Mouse (Mus musculus) urinary bladder, postnatal 36 days (tissue): Measurements from ENCODE around the gene Snrpc.

ENCODE experiments used
- DNase-seq, 2 experiments: peaks; one replicate each; pipeline ENCODE4 v3.0.0; 2022; ENCODE audit warnings: low spot score in 2 of 2, mixed read lengths in 1 of 2

Gene Snrpc

DNA sequence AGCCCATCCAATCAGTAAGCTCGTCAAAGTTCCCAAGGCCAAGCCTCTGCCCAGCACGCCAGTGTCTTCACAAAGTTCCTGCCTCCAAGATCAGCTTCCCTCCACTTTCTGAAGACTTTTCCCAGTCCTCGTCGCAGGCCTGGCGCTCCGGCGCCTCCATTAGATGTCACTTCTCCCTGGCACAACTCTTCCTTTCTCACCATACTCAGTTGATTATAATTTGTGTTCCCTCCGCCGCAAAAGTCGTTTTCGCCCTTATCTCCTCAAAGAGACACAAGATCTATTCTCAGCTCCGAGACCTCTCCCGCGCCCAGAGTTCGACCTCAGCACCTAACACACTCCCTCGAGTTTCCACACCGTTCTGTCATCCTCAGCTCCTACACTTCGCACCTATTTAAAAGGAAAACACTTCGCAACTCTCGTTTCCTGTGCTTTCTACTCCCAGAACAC, 18.4 kb upstream of the Snrpc start:
- DNase-seq: no peak

DNA sequence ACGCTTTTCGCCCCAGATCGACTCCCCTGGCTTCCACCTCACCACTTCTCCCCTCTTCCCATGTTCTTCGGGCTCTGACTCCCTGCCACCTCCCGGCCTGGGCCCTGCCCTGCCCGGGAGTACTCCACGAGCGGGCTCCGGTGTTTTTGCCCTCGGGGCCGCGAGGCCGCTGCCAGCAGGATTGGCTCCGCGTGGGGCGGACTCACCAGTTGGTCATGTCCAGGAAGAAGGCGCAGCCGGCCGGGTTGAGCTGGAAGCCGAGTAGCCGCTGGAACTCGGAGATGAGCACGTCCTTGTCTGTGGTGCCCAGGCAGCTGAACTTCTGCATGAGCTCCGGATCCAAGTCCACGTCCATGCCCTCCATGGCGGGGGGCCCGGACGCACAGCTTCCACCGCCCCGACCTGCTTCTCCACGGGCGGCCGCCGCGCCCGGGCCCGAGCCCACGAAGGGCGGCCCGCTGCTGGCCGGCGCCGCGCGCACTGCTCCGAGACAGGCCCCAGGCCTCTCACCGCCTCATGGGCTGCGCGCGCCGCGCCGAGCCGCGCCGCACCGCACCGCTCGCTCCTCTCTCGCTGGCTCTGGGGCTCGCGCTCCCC, 17.9 kb upstream of the Snrpc start:
- DNase-seq: peak; percentile 43 to 57

DNA sequence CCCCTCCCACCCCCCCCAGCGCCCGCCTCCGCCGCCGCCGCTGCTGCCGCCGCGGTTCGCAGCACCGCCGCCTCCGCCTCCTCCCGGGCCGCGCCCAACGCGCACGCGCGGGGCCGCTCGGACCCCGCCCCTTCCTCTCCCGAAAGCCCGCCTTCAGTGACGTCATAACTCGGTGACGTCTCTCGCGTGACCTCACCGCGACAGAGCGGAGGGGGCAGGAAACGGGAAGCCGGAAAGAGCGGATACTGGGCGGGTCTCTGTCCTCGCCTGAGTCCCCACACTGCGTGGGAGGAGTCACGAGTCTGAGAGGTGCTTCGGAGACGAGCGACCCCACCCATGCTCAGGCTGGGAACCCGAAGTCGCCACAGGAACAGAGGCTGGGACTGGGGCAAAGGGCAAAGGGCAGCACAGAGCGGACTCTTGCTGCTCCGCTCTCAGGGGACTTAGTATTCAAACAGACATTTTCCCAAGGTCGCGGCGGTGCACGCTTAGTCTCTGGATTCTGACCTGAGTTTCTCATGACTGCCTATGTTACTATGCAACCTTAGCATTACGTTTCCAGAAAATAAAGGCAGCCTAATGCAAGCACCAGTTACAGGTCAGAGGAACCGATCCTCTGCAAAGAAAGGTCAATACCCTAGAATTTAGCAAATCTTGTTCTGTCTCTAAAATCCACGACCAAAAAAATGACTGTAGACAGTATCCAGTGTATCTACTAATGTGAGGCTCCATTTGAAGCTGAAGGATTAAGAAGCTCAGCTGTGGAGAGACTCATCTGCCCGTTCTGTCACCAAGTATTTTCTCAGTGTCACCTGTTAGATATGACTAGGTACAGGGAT, 17.2 kb upstream of the Snrpc start, which contains the start of gene D17Wsu92e:
Gene D17Wsu92e (minus strand): TSS at position 81 of the 839 bp plus-strand sequence.
- peak; percentile 98 for DNase-seq

DNA sequence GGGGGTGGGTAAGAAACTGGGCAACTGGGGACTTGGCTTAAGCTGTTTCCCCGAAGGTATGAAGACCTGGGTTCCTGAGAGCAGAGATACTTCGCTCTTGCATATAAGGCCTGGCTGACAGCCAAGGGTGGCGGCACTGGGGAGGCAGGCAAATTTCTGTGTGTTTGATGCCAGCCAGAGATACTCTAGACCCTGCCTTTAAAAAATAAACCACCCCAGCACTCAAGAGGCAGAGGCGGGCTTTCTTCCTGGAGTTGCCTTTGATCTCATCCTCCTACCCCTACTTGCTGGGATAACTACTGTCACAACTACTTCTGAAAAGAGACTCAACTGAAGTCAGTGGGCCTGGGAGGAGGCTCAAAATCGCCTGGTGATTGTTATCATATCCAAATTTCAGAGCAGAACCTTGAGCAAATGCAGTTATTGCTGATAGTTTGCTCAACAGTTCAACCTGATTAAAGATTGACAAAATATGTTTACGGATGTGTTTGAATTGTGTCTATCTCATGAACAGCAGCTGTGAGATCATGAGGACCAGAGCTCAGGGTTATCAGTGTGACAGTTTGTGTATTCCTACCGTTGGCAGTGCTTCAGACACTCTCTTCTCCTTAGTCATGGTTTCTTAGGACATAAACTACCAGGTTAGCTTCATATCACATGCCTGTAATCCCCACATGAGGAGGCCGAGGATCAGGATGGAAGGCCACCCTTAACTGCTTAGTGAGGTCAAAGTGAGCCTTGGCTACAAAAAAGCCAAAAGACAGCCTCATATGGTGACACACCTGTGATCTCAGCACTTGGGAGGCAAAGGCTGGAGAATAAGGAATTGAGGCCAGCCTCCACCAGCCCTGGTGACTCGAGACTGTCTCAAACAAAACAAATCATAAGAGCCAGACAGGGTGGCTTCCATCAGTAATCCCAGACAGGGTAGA, 16.3 kb upstream of the Snrpc start:
- no peak for DNase-seq

DNA sequence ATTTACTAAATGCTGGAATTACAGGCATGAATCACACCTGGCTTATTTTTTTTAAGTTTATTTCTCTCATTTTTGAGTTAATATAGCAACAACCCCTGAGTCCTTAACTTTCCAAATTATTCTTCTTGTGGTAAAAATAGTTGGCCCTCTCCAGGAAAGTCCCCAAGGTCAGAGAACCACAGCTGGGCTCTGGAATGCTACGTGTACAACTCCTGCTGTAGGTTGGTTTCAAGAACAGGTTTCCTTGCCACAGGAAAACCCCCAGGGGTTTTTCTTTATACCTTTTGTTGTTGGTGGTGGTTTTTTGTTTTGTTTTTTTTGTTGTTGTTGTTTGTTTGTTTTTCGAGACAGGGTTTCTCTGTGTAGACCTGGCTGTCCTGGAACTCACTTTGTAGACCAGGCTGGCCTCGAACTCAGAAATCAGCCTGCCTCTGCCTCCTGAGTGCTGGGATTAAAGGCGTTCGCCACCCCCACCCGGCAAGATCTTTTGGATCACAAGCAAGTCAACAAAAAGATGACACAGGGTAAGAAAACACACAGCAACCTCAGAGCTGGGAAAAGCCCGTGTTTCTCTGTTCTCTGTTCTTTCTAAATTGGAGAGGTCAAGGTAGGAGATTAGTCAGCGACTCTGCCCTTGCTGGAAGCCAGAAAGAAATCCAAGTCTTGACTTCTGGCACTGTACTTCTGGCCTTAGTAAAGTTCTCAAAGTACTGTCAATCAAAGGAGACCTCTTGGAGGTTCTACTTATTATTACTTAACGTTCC, 14.6 kb upstream of the Snrpc start:
- no peak for DNase-seq

DNA sequence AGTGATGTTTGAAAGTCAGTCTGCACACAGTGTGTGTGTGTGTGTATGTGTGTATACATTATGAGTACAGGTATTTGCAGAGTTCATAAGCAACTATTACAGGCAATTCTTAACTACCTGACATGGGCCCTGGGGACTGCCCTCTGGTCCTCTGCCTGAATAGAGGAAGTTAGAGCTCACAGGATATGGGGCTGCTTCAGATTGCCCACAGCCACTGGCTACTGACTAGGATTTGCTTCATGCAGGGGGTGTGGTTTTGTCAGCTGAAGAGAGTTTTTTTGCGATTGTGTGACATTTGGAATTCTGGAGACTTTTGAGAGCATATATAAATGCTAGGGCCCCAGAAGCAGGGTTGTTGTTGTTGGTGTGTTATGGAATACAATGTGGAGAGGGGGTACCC, 13.0 kb upstream of the Snrpc start:
- DNase-seq: no peak

DNA sequence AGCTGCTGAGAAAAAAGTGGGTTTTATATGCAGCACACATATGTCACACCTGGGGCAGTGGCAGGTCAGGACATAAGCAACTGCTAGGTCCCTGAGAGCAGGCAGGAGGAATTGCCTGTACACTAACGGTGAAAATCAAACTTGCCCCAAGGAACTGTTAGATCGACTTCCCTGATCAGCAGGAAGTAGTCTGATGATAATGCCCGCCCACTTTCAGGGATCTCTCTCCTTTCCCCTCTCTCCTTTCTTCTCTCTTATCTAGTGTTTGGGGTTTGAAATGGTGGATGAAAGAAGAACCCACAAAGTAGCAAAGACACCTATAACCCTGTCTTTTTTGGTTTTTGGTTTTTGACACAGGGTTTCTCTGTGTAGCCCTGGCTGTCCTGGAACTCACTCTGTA, 12.4 kb upstream of the Snrpc start:
- no peak for DNase-seq

DNA sequence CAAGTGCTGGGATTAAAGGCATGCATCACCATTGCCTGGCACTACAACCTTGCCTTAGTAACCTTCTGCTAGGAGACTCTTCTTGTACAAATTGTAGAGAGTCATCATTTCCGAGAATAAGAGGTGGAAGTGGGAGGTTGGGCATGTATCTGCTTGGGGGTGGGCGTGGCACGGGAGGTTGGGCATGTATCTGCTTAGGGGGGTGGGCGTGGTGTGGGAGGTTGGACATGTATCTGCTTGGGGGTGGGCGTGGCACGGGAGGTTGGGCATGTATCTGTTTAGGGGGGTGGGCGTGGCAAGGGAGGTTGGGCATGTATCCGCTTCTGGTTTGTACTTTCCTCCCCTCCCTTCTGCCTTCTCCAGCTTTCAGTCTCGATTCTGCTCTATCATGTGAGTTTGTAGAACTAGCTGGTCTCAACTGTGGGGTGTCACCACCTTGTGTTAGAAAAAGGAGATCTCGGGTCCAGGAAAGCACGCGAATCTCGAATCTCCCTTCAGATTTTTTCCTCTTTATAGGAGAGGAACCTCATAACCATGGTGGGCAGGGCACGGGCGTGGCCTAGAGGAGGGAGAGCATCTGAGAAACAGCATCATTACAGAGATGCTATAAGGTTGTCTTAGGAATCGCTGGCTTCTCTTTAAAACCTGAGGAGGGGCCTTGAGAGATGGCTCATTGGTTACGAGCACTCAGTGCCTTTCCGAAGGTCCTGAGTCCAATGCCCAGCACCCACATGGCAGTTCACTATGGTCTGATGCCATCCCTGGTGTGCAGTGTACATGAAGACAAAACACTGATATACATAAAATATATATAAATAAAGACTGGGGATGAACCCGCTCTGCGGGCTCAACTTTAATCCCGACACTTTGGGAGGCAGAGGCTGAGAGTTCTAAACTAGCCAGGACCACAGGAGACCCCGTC, 11.7 kb upstream of the Snrpc start:
- DNase-seq: peak; percentile 56 to 79

DNA sequence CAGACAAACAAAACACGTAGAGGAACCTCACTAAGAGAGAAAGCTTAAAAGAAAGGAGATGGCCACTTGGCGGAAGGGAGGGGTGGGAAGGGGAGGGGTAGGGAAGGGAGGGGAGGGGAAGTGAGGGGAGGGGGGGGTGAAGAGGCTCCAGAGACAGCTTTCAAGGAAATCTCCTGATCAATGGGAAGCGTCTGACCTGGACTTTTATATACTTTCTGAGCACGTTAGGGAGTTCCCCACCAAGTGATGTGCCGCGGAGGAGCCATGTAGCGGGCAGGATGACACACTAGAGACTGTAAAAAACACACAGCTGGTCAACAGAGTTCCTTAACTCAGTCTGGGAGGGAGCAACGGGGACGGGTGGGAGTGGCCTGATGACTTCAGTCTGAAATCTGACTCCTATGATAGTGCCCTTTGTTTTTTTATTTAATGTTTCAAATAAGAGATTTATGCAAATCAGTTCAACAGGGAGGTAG, 11.0 kb upstream of the Snrpc start:
- peak; percentile 39 to 44 for DNase-seq

DNA sequence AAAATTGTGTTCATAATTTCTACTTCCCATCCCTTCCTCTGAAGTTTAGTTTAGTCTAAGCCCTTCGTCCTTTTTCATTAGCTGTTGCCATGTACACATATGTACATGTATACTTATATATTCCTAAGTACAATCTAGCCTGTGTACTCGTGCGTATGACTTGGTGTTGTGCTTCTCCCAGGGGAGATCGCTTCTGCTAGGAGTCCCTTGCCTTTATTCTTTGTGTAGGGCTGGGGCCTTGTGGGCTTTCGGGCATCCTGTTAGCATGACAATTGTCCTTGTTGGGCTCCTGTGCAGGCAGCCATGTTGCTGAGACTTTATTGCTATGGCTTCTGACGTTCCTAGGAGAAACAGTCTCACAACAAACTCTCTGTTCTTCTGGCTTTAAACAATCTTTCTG, 10.4 kb upstream of the Snrpc start:
- DNase-seq: no peak

DNA sequence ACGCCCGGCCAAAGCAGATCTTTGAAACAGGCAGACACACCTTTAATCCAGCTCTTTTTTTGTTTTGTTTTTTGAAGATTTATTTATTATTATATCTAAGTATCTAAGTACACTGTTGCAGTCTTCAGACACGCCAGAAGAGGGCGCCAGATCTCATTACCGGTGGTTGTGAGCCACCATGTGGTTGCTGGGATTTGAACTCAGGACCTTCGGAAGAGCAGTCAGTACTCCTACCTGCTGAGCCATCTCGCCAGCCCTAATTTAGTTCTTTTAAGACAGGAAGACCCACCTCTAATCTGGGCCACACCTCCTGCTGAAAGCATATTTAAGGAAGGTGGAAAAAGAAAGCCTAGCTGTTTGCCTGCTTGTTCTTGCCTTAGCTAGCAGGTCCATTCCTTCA, 7.5 kb upstream of the Snrpc start:
- no peak for DNase-seq

DNA sequence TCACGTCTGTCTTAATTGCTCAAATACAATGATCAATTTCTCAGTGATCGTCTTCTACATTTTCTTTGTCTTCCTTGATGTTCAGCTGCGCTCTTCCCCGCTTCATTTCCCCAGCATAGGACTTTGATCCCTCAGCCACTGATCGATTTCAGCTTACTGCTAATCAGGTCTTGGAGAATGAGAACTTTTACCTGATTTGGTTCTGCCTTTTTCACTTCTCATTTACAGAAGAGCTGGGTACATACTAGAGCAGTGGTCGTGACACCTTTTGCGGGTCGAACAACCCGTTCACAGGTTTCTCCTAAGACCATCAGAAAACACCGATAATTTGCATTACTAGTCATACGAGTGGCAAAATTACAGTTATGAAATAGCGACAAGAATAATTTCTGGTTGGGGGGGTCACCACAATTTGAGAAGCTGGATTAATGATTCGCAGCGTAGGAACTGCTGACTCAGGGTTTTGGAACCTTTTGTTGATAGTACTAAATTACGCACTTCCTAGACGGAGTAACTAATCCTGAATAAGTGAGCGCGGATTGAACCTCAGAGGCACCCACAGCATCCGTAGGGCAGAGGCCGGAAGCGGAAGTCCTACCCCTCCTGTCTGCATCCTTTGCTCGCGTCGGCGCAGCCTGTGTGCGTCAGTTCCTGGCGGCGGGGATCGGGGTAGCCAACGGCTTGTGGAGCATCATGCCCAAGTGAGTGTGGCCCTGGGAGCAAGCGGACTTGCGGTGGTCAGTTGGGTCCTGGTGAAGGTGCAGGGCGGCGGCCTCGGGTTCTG, 1.7 kb downstream of the Snrpc start:
- DNase-seq: peak; percentile 91 to 96

DNA sequence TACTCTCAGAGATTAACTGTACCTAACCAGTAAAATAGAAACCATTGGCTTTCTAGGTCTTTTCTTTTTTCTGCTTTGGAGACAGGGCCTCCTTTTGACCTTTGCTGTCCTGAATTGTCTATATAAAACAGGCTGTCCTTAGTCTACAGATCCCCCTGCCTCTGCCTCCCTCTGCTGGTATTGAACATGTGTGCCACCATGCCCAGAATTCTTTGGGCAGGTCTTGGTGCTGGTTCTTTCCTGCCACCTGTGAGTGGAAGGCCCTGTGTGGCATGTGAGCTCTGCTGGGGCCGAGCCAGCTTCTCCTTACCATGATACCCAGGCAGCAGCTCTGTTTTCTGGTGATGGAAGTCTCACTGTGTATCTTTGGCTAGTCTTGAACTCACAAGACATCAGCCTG, 10.4 kb downstream of the Snrpc start:
- no peak for DNase-seq

DNA sequence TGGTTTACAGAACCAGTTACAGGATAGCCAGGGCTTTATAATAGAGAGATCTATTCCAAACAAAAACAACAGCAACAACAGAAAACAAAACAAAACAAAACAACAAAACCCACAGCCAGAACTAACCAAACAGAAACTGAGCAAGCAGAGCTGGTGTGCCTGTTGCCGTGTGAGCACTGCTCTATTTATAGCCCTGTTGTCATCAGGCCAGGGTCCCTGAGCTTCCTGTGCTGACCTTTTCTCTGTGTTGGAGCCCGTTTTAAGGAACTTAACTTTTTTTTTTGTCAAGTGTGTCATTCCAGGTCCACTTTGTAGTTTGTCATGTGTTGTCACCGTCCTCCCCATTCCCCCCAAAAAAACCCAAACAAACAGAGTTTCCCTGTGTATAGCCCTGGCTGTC, 13.1 kb downstream of the Snrpc start:
- no peak for DNase-seq

DNA sequence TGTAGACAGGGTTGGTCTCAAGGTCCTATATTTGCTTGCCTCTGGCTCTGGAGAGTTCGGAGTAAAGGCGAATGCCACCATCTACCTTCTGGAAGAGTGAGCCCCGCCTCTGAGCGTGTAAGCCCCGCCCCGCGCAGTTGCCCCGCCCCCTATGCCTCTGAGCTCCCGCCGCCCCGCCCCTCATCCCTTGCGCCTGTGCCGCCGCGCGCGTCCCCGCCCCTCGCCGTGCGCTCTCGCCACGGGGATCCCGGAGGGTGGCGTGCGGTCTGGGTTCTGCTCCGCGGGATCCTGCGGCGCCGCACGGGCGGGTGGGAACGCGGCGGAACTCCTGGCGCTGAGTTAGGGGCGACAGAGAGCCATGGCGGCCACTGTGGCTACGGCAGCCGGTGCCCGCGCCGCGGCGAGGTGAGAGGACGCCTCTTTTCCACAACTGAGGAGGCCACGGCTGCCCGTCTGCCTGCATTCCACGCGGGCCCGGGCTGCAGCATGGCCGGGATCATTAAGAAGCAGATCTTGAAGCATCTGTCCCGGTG, 18.4 kb downstream of the Snrpc start, which contains the start of gene Uhrf1bp1:
Gene Uhrf1bp1 (plus strand): TSS at position 177 of the 533 bp plus-strand sequence.
- peak; percentile 67 to 79 for DNase-seq

DNA sequence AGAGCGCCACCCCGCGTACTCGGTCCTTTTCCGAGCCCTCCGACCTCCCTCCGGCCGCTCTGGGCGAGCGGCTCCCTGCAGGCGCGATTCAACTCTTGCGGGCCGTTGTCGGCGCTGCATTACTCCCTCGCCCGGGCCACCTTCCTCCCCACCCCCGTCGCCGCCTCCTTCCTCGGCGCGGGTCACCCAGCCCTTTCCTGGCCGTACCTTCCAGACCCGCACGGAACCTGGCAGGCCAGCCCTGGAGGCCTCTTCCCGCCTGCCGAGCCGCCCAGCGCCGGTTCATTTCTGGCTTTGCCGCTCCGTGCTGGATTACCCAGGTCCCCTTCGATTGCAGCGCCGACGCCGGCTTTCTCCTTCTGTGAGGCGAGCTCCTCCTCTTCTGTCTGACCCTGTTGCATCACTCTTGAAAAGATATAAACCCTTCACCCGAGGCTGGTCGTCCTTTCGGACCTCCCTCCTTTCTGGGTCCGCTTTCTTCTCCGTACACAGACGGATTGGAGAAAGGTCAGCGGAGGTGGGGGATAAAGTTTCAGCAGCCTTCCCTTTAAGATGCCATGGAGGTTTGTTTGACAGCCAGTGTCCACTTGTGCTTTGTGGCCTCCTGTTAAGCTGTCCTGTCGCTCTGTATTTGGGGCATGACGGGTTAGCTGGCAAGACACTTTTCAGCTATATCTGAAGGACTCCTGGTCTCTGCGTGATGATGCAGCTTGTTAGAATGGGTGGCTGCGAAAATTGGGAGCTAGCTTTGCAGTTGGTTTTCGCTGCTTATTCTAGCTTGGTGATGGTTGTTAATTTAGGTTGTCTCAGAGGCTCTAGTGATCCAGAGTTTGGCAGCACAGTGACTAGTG, 19.1 kb downstream of the Snrpc start:
- peak; percentile 38 to 59 for DNase-seq

DNA sequence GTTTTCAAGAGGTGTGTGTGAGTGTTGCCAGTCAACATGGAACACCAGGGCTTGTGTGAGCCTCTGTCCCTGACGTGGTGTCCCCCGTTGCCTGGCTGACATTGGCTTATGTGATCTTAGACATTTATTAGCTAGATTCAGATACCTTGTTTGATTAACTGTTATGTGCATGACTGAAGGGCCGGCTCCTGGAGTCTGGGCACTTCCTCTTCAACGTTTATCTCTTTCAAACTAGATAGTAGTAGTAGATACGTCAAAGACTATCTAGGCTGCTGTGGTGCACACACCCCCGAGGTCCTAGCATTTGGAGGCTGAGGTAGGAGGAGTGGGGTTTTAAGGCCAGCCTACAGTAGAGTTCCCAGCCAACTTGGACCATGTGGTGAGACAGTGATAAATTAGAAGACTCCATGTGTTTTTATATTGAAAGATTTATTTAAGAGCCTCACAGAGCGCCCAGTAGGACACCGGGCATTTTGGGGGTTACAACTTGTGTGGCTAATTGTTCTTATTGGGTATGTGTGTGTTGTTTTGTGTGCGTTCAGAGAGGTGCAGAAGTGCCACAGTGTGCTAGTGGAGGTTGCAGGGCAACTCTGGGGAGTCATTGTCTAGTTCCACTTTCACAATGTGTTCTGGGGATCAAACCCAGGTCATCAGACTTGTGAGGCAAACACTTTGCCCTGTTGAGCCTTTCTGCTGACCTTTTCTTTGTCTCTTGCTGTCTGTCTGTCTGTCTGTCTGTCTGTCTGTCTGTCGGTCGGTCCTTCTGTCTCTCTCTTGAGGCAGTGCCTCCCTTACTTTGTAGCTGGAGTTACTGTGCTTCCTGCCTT, 19.9 kb downstream of the Snrpc start:
- no peak for DNase-seq
